ENCODE assay signal across 21 mouse cellular contexts in genomic region chr14:47273751-47274150, GRCm38 (mm10). TPM values are rescaled to one million over a fixed set of nuclear protein-coding genes. Genes with fewer than 3 reads are reported as not detected.
DNase-seq lines count a peak whose midpoint lies in the region; ATAC-seq lines count a peak whose summit lies in the region.
"Had no signal": no experiment of that assay in that cellular context is flagged by ENCODE, and none has a peak within 500 bp of the region (broad histone marks: within the 10 kb centered on the region; RNA-seq: fewer than 3 reads in every experiment).

No protein-coding gene starts in this region.

- no peaks in the 10 kb centered on the region for H3K9me3 ChIP-seq in embryonic facial prominence, embryonic 11.5 days (replicated peaks; ENCODE audit: control insufficient read depth, low read length)
- H3K9me3 ChIP-seq in embryonic facial prominence, embryonic 10.5 days: no peaks in the 10 kb centered on the region
- no peaks in the 10 kb centered on the region for H3K9me3 ChIP-seq in midbrain, embryonic 11.5 days (ENCODE audit: control insufficient read depth, low read length)
- no peaks in the 10 kb centered on the region for H3K9me3 ChIP-seq in midbrain, embryonic 13.5 days
- H3K9me3 ChIP-seq: G1E had no signal

- ATAC-seq in embryonic facial prominence, embryonic 11.5 days (replicated peaks; ENCODE audit: insufficient number of reproducible peaks, low FRiP score, low TSS enrichment, low read depth): no peak
- ATAC-seq in midbrain, embryonic 11.5 days (ENCODE audit: low FRiP score): no peak
- no peak for ATAC-seq in midbrain, embryonic 13.5 days
- ATAC-seq: activated CD4-positive, CD25-positive, alpha-beta regulatory T cell, adult 4 months; CD4-positive, CD25-positive, alpha-beta regulatory T cell, adult 4 months; Patski had no signal

- 42% methylated on average over 3 of the region's 3 CpGs for WGBS in embryonic facial prominence, embryonic 11.5 days
- WGBS in embryonic facial prominence, embryonic 10.5 days: 54% methylated on average over 3 of the region's 3 CpGs
- WGBS in midbrain, embryonic 11.5 days: 90% methylated on average over 3 of the region's 3 CpGs
- 87% methylated on average over 3 of the region's 3 CpGs for WGBS in midbrain, embryonic 13.5 days

- H3K27me3 ChIP-seq in embryonic facial prominence, embryonic 11.5 days (ENCODE audit: control insufficient read depth, insufficient read depth, low read length): no peaks in the 10 kb centered on the region
- H3K27me3 ChIP-seq in embryonic facial prominence, embryonic 10.5 days (replicated peaks; ENCODE audit: low read depth, poor library complexity, severe bottlenecking): no peaks in the 10 kb centered on the region
- H3K27me3 ChIP-seq in midbrain, embryonic 11.5 days (ENCODE audit: control insufficient read depth, insufficient read depth, low read length): no peaks in the 10 kb centered on the region
- no peaks in the 10 kb centered on the region for H3K27me3 ChIP-seq in midbrain, embryonic 13.5 days
- H3K27me3 ChIP-seq: CH12.LX, Patski had no signal

- peaks cover 6% of the 10 kb centered on the region for H3K36me3 ChIP-seq in embryonic facial prominence, embryonic 11.5 days (replicated peaks; ENCODE audit: control insufficient read depth, insufficient read depth, low read depth, low read length)
- H3K36me3 ChIP-seq in embryonic facial prominence, embryonic 10.5 days (replicated peaks): peaks cover 57% of the 10 kb centered on the region
- H3K36me3 ChIP-seq in midbrain, embryonic 11.5 days (ENCODE audit: control insufficient read depth, insufficient read depth, low read length): peaks cover 13% of the 10 kb centered on the region; the same call in 1 of the 2 replicates
- H3K36me3 ChIP-seq in midbrain, embryonic 13.5 days: peaks cover 24% of the 10 kb centered on the region

- DNase-seq in embryonic facial prominence, embryonic 11.5 days (ENCODE audit: low spot score): peak; percentile 63
- no peak for DNase-seq in embryonic facial prominence, embryonic 10.5 days (ENCODE audit: low spot score)
- peak; percentile 46 for DNase-seq in heart, adult 11 months
- DNase-seq in heart, adult 9 months (ENCODE audit: low spot score in 2 of 2): no peak
- peak; percentile 80 for DNase-seq in midbrain, embryonic 11.5 days (ENCODE audit: low spot score, missing footprints)
- DNase-seq: adrenal gland, adult 2 months; adrenal gland, adult 8-10 months; adrenal gland, postnatal 10 days; adrenal gland, postnatal 14 days; adrenal gland, postnatal 25 days; adrenal gland, postnatal 36 days; B cell, adult 2 months; cerebellum, adult 11 months; cerebellum, adult 11-12 months; cerebellum, adult 18-20 months had no signal

- no peaks in the 10 kb centered on the region for H3K4me1 ChIP-seq in embryonic facial prominence, embryonic 11.5 days (ENCODE audit: control insufficient read depth, insufficient read depth, low read length)
- peaks cover 29% of the 10 kb centered on the region for H3K4me1 ChIP-seq in embryonic facial prominence, embryonic 10.5 days
- H3K4me1 ChIP-seq in midbrain, embryonic 11.5 days (ENCODE audit: control insufficient read depth, insufficient read depth, low read length): peaks cover 3% of the 10 kb centered on the region
- H3K4me1 ChIP-seq in midbrain, embryonic 13.5 days (replicated peaks): peaks cover 29% of the 10 kb centered on the region

- no peak overlapping the region for H3K27ac ChIP-seq in embryonic facial prominence, embryonic 11.5 days (replicated peaks; ENCODE audit: low read depth, low read length)
- H3K27ac ChIP-seq in embryonic facial prominence, embryonic 10.5 days (replicated peaks): no peak overlapping the region
- H3K27ac ChIP-seq in midbrain, embryonic 11.5 days (ENCODE audit: low read depth, low read length): no peak overlapping the region
- H3K27ac ChIP-seq in midbrain, embryonic 13.5 days: no peak overlapping the region

- no peak overlapping the region for H3K4me2 ChIP-seq in embryonic facial prominence, embryonic 11.5 days (ENCODE audit: low read depth, low read length)
- no peak overlapping the region for H3K4me2 ChIP-seq in midbrain, embryonic 11.5 days
- H3K4me2 ChIP-seq in midbrain, embryonic 13.5 days (replicated peaks): no peak overlapping the region

- no peak overlapping the region for H3K4me3 ChIP-seq in embryonic facial prominence, embryonic 11.5 days (ENCODE audit: low read depth, low read length)
- H3K4me3 ChIP-seq in embryonic facial prominence, embryonic 10.5 days: no peak overlapping the region
- no peak overlapping the region for H3K4me3 ChIP-seq in midbrain, embryonic 11.5 days (ENCODE audit: low read depth, low read length)
- H3K4me3 ChIP-seq in midbrain, embryonic 13.5 days (replicated peaks): no peak overlapping the region

- H3K9ac ChIP-seq in embryonic facial prominence, embryonic 11.5 days (replicated peaks; ENCODE audit: low read length): no peak overlapping the region
- no peak overlapping the region for H3K9ac ChIP-seq in midbrain, embryonic 11.5 days (ENCODE audit: low read length)
- H3K9ac ChIP-seq in midbrain, embryonic 13.5 days (replicated peaks): no peak overlapping the region

RNA-seq across cellular contexts. Expression of gene Wdhd1, which starts 2.9 kb away (rescaled TPM):
- polyA plus RNA-seq in embryonic facial prominence, embryonic 11.5 days (2014; fragmentation: Nextera tagmentation; extraction: Ambion mirVana): 52.5 and 52.8 TPM in 2 replicates
- 61.3 and 61.5 TPM in 2 replicates for polyA plus RNA-seq in embryonic facial prominence, embryonic 10.5 days (2016; fragmentation: Nextera tagmentation; extraction: Ambion mirVana)
- 47.3 and 48.1 TPM in 2 replicates for polyA plus RNA-seq in midbrain, embryonic 11.5 days (2014; fragmentation: Nextera tagmentation; extraction: Ambion mirVana)
- polyA plus RNA-seq in midbrain, embryonic 13.5 days (2015; fragmentation: Nextera tagmentation; extraction: Ambion mirVana): 23.5 and 25.3 TPM in 2 replicates

RNA-seq across cellular contexts. Expression of gene Socs4, which starts 3.0 kb away (rescaled TPM):
- 5.7 and 7.8 TPM in 2 replicates for polyA plus RNA-seq in embryonic facial prominence, embryonic 11.5 days (2014; fragmentation: Nextera tagmentation; extraction: Ambion mirVana)
- 4.2 and 5.6 TPM in 2 replicates for polyA plus RNA-seq in embryonic facial prominence, embryonic 10.5 days (2016; fragmentation: Nextera tagmentation; extraction: Ambion mirVana)
- 5.8 and 8.3 TPM in 2 replicates for polyA plus RNA-seq in midbrain, embryonic 11.5 days (2014; fragmentation: Nextera tagmentation; extraction: Ambion mirVana)
- polyA plus RNA-seq in midbrain, embryonic 13.5 days (2015; fragmentation: Nextera tagmentation; extraction: Ambion mirVana): 3.7 and 3.9 TPM in 2 replicates

RNA-seq across cellular contexts. Expression of gene Mapk1ip1l, which starts 24.3 kb away (rescaled TPM):
- polyA plus RNA-seq in embryonic facial prominence, embryonic 11.5 days (2014; fragmentation: Nextera tagmentation; extraction: Ambion mirVana): 104 and 106 TPM in 2 replicates
- polyA plus RNA-seq in embryonic facial prominence, embryonic 10.5 days (2016; fragmentation: Nextera tagmentation; extraction: Ambion mirVana): 135 and 137 TPM in 2 replicates
- 91.0 and 97.6 TPM in 2 replicates for polyA plus RNA-seq in midbrain, embryonic 11.5 days (2014; fragmentation: Nextera tagmentation; extraction: Ambion mirVana)
- 60.8 and 63.8 TPM in 2 replicates for polyA plus RNA-seq in midbrain, embryonic 13.5 days (2015; fragmentation: Nextera tagmentation; extraction: Ambion mirVana)

Comparison
In these comparisons a context has a peak if more than half of its experiments do, and no peak if none do; other contexts are left out.
1. DNase-seq: peak in embryonic facial prominence, embryonic 11.5 days (single experiment), heart, adult 11 months (single experiment) and midbrain, embryonic 11.5 days (single experiment); none in embryonic facial prominence, embryonic 10.5 days (single experiment) and heart, adult 9 months (0 of 2).